Mouse (Mus musculus) stomach, embryonic 16.5 days (tissue): ENCODE measurements around the gene C130060K24Rik. TPM values are rescaled to one million over a fixed set of nuclear protein-coding genes. Genes with fewer than 3 reads are reported as not detected.
A peak's percentile ranks its signal among the peaks of the same experiment; 100 is the strongest.

Source experiments
- ATAC-seq: fragments of 200-750 bp; cut with Nextera tagmentation; 2 replicates; pipeline ENCODE4 v1.8.0; 2017; ENCODE audit warnings: moderate number of reproducible peaks, moderate TSS enrichment; ENCODE audit not compliant: insufficient read depth, low FRiP score
- H3K27ac ChIP-seq: fragments of 300-500 bp; sonication (generic); 2 replicates; pipeline ENCODE4 v1.5.1; 2014; ENCODE audit warnings: low read length
- H3K27me3 ChIP-seq: fragments of 300-500 bp; sonication (generic); 2 replicates; pipeline ENCODE4 v1.6.1; 2014; ENCODE audit warnings: low read length, control low read depth, mixed read lengths; ENCODE audit not compliant: control insufficient read depth, insufficient read depth
- H3K36me3 ChIP-seq: fragments of 300-500 bp; sonication (generic); 2 replicates; pipeline ENCODE4 v1.6.1; 2014; ENCODE audit warnings: low read length; ENCODE audit not compliant: control insufficient read depth, insufficient read depth
- H3K4me1 ChIP-seq: fragments of 300-500 bp; sonication (generic); 2 replicates; pipeline ENCODE4 v1.6.1; 2014; ENCODE audit warnings: low read length, control low read depth, mixed read lengths; ENCODE audit not compliant: control insufficient read depth, insufficient read depth
- H3K4me2 ChIP-seq: fragments of 300-500 bp; sonication (generic); 2 replicates; pipeline ENCODE4 v1.6.1; 2014; ENCODE audit warnings: low read depth, low read length, mixed read lengths
- H3K4me3 ChIP-seq: fragments of 300-500 bp; sonication (generic); replicated peaks from 2 replicates; pipeline ENCODE4 v1.5.1; 2014; ENCODE audit warnings: mild to moderate bottlenecking, low read length
- H3K9ac ChIP-seq: fragments of 300-500 bp; sonication (generic); 2 replicates; pipeline ENCODE4 v1.6.1; 2014; ENCODE audit warnings: low read length
- H3K9me3 ChIP-seq: fragments of 300-500 bp; sonication (generic); replicated peaks from 2 replicates; pipeline ENCODE4 v1.6.1; 2016; ENCODE audit warnings: low read length, control low read depth; ENCODE audit not compliant: control insufficient read depth
- WGBS: fragments of 180-500 bp; shearing (Covaris S2); extraction: QIAGEN DNeasy Blood & Tissue Kit; methylation state at CpG from one replicate; pipeline ENCODE4 v1.1.7; 2014; 5-methylcytosine and 5-hydroxymethylcytosine counted together
- polyA plus RNA-seq: library from polyadenylated mRNA; unstranded; fragments of >200 nt; fragmentation: Nextera tagmentation; extraction: Ambion mirVana; gene quantifications from 2 replicates; pipeline ENCODE4 v1.2.1, GENCODE M21; 2015

Gene C130060K24Rik
- 0.07 and 0.21 TPM in 2 replicates for polyA plus RNA-seq

- Histone ChIP-seq H3K4me2 (peak within 1 kb of the TSS; percentile 97), H3K36me3 (no peaks in the 10 kb centered on the region), H3K9ac (peak within 1 kb of the TSS; percentile 57), H3K4me1 (no peaks in the 10 kb centered on the region), H3K27me3 (peaks cover 6% of the 10 kb centered on the region; the same call in 1 of the 2 replicates), H3K4me3 (peak within 1 kb of the TSS; percentile 57), H3K9me3 (no peaks in the 10 kb centered on the region), H3K27ac (no peak within 1 kb of the TSS)
- WGBS: 1% methylated on average over 64 of the region's 64 CpGs
- ATAC-seq: peak; percentile 29; the same call in 1 of the 2 replicates
These were observed at the start of gene C130060K24Rik for GRCm38 (mm10) chr6:65380918-65381772. TSS of gene C130060K24Rik (plus strand) at chr6:65381105.

DNA sequence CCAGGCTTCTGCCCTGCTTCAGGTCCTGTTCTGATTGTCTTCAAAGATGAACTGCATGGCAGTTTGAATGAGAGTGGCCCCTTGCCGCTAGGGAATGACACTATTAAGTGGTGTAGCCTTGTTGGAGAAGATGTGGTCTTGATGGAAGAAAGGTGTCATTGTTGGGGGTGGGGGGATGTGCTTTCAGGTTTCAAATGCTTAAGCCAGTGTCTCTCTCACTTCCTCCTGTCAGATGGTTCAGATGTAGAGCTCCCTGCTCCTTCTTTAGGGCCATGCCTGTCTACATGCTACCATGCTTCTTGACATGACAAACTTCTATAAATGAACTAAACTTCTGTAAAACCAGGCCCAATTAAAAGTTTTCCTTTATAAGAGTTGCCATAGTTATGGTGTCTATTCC lies 46.7 kb upstream of the C130060K24Rik start:
- 68% methylated on average over 1 of the region's 1 CpGs for WGBS
- H3K9ac ChIP-seq: no peak overlapping the region
- H3K27me3 ChIP-seq: no peaks in the 10 kb centered on the region
- H3K4me1 ChIP-seq: no peaks in the 10 kb centered on the region
- H3K9me3 ChIP-seq: no peaks in the 10 kb centered on the region
- no peaks in the 10 kb centered on the region for H3K36me3 ChIP-seq
- no peak overlapping the region for H3K27ac ChIP-seq
- H3K4me3 ChIP-seq: no peak overlapping the region
- no peak for ATAC-seq
- H3K4me2 ChIP-seq: no peak overlapping the region

GRCm38 (mm10) chr6:65339391-65339790 lies 41.5 kb upstream of the C130060K24Rik start:
- ATAC-seq: no peak
- Histone ChIP-seq H3K9me3 (no peaks in the 10 kb centered on the region), H3K27me3 (no peaks in the 10 kb centered on the region), H3K9ac (no peak overlapping the region), H3K27ac (no peak overlapping the region), H3K4me1 (no peaks in the 10 kb centered on the region), H3K4me2 (no peak overlapping the region), H3K4me3 (no peak overlapping the region), H3K36me3 (no peaks in the 10 kb centered on the region)

DNA sequence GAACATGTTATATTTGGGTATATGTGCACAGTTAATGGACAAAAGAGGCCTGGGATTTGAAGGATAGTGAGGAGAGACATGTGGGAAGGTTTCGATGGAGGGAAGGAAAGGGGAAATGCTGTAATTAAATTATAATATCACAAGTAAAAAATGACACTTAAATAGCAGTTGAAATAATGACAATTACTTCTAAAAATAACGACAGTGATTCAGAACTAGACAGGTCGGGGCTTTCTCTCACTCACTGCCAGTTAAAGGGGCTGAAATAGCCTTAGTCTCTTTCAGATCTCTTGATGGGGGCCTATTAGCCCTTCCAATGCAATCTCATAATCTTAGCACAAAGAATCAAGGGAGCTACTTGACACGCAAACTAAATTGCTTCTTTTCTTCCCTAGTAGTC lies 39.5 kb upstream of the C130060K24Rik start:
- no peaks in the 10 kb centered on the region for H3K36me3 ChIP-seq
- H3K4me2 ChIP-seq: no peak overlapping the region
- 80% methylated on average over 4 of the region's 4 CpGs for WGBS
- H3K4me1 ChIP-seq: no peaks in the 10 kb centered on the region
- no peak for ATAC-seq
- no peak overlapping the region for H3K4me3 ChIP-seq
- no peak overlapping the region for H3K9ac ChIP-seq
- H3K27me3 ChIP-seq: no peaks in the 10 kb centered on the region
- no peak overlapping the region for H3K27ac ChIP-seq
- H3K9me3 ChIP-seq: no peaks in the 10 kb centered on the region

GRCm38 (mm10) chr6:65347736-65348135 lies 33.2 kb upstream of the C130060K24Rik start:
- no peaks in the 10 kb centered on the region for H3K36me3 ChIP-seq
- ATAC-seq: no peak
- WGBS: 48% methylated on average over 8 of the region's 8 CpGs
- no peaks in the 10 kb centered on the region for H3K4me1 ChIP-seq
- H3K27ac ChIP-seq: no peak overlapping the region
- H3K9me3 ChIP-seq: no peaks in the 10 kb centered on the region
- H3K4me2 ChIP-seq: no peak overlapping the region
- H3K27me3 ChIP-seq: no peaks in the 10 kb centered on the region
- H3K4me3 ChIP-seq: no peak overlapping the region
- H3K9ac ChIP-seq: no peak overlapping the region

DNA sequence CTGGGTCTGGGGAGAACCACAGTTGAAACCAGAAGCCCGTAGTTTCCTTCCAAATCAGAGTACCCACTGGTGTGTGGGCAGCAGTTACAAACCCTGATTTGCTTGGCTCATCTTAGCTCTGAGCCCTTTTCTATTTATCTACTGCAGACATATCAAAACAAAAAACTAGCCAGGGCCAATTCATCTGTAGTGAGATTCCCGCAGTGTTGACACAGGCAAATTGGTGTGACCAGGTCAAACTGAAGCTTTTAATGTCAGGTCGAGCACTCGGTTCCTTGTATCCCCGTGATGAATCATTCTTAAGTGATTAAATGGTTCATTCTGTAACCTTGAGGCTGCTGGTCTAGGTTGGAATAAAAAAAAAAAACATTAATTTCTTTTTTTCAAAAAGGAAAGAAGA lies 32.6 kb upstream of the C130060K24Rik start:
- WGBS: 18% methylated on average over 5 of the region's 5 CpGs
- no peaks in the 10 kb centered on the region for H3K27me3 ChIP-seq
- ATAC-seq: no peak
- no peaks in the 10 kb centered on the region for H3K9me3 ChIP-seq
- H3K4me1 ChIP-seq: no peaks in the 10 kb centered on the region
- H3K4me3 ChIP-seq: no peak overlapping the region
- no peak overlapping the region for H3K9ac ChIP-seq
- H3K4me2 ChIP-seq: no peak overlapping the region
- H3K27ac ChIP-seq: no peak overlapping the region
- no peaks in the 10 kb centered on the region for H3K36me3 ChIP-seq

- Histone ChIP-seq H3K9ac (no peak overlapping the region), H3K4me2 (no peak overlapping the region), H3K9me3 (no peaks in the 10 kb centered on the region), H3K4me1 (no peaks in the 10 kb centered on the region), H3K36me3 (no peaks in the 10 kb centered on the region), H3K27me3 (no peaks in the 10 kb centered on the region), H3K4me3 (no peak overlapping the region), H3K27ac (no peak overlapping the region)
- no peak for ATAC-seq
- WGBS: 68% methylated on average over 4 of the region's 4 CpGs
These were observed 29.3 kb upstream of the C130060K24Rik start for GRCm38 (mm10) chr6:65351622-65352021.

GRCm38 (mm10) chr6:65375918-65376317 lies 5.0 kb upstream of the C130060K24Rik start:
- Histone ChIP-seq H3K9ac (no peak overlapping the region), H3K27me3 (no peaks in the 10 kb centered on the region), H3K4me2 (no peak overlapping the region), H3K27ac (no peak overlapping the region), H3K4me3 (no peak overlapping the region), H3K9me3 (no peaks in the 10 kb centered on the region), H3K36me3 (no peaks in the 10 kb centered on the region), H3K4me1 (no peaks in the 10 kb centered on the region)
- ATAC-seq: no peak
- 38% methylated on average over 2 of the region's 2 CpGs for WGBS

DNA sequence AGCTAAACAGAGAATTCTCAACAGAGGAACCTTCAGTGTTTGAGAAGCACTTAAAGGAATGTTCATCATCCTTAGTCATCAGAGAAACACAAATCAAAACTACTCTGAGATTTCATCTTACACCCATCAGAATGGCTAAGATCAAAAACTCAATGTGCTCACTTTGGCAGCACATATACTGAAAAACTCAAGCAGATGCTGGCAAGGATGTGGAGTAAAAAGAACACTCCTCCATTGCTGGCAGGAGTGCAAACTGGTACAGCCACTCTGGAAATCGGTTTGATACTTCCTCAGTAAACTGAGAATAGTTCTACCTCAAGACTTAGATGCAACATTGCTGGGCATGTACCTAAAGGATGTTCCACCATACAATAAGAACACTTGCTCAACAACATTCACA lies 41.0 kb downstream of the C130060K24Rik start:
- no peak for ATAC-seq
- H3K27ac ChIP-seq: no peak overlapping the region
- no peaks in the 10 kb centered on the region for H3K4me1 ChIP-seq
- no peak overlapping the region for H3K9ac ChIP-seq
- no peak overlapping the region for H3K4me3 ChIP-seq
- H3K27me3 ChIP-seq: no peaks in the 10 kb centered on the region
- 78% methylated on average over 1 of the region's 1 CpGs for WGBS
- no peaks in the 10 kb centered on the region for H3K36me3 ChIP-seq
- H3K4me2 ChIP-seq: no peak overlapping the region
- no peaks in the 10 kb centered on the region for H3K9me3 ChIP-seq
